Mouse (Mus musculus): ENCODE measurements around the gene Scn11a. TPM values are rescaled to one million over a fixed set of nuclear protein-coding genes. Genes with fewer than 3 reads are reported as not detected.

Gene Scn11a
- not detected in 2 replicates for polyA plus RNA-seq (2012; ENCODE audit: insufficient read depth, insufficient read length, missing spikeins)

GRCm38 (mm10) chr9:119825297-119825696 is at the start of gene Scn11a:
Scn11a (minus strand) TSS chr9:119825456.
- no peak within 1 kb of the TSS for H3K27ac ChIP-seq (ENCODE audit: insufficient read depth, low read depth, low read length)
- H3K4me3 ChIP-seq (ENCODE audit: insufficient read depth, low read length), result no peak within 1 kb of the TSS
- 0 out of 2 replicates have a peak, but pooled peaks cover 5% of the 10 kb centered on the region for H3K4me1 ChIP-seq (ENCODE audit: control insufficient read depth, insufficient read depth, low read length)
- no peak for TF ChIP-seq CTCF (IDR thresholded peaks at IDR 0.05; ENCODE audit: low read depth, low read length)
- no peak for TF ChIP-seq POLR2A (IDR thresholded peaks at IDR 0.05; ENCODE audit: borderline replicate concordance, low read depth, low read length)

GRCm38 (mm10) chr9:119854170-119854569 is 28.9 kb upstream of the Scn11a start:
- TF ChIP-seq CTCF (IDR thresholded peaks at IDR 0.05; ENCODE audit: low read depth, low read length) (no peak), POLR2A (IDR thresholded peaks at IDR 0.05; ENCODE audit: borderline replicate concordance, low read depth, low read length) (no peak)
- Histone ChIP-seq H3K4me3 (ENCODE audit: insufficient read depth, low read length) (no peak overlapping the region), H3K4me1 (ENCODE audit: control insufficient read depth, insufficient read depth, low read length) (no peaks in the 10 kb centered on the region), H3K27ac (ENCODE audit: insufficient read depth, low read depth, low read length) (no peak overlapping the region)

DNA sequence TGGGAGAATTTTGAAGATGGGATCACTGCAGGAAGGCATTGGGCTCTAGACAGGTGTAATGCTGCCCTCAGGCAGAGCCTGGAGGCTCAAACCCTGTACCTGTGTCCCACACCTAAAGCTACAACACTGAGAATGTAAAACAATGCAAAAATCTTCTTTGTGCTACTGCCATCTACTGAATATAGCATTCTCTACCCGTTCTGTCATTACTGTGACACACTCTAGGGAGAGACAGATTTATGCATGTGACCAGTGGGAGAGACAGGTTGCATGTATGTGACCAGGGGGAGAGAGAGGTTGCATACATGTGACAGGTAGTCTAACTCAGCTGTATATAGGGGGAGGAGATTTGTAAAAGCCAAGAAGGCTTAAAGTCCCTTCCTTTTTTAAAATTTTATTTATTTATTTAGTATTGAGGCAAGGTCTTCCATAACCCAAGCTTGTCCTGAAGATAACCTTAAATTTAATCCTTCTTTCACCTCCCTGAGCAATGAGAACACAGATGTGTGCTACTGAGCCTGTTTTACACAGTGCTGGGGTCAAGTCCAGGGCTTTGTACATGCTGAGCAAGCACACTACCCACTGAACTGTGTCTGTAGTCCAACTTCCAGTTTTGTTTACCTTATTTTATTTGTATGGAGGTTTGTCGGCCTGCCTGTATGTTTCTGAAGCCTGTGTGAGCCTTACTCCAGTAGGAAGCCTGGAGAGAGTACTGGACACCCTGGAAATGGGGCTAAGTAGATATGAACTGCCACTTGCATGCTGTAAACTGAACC is 28.0 kb upstream of the Scn11a start:
- Histone ChIP-seq H3K27ac (ENCODE audit: insufficient read depth, low read depth, low read length) (no peak overlapping the region), H3K4me3 (ENCODE audit: insufficient read depth, low read length) (no peak overlapping the region), H3K4me1 (ENCODE audit: control insufficient read depth, insufficient read depth, low read length) (no peaks in the 10 kb centered on the region)
- TF ChIP-seq POLR2A (IDR thresholded peaks at IDR 0.05; ENCODE audit: borderline replicate concordance, low read depth, low read length) (no peak), CTCF (IDR thresholded peaks at IDR 0.05; ENCODE audit: low read depth, low read length) (no peak)

DNA sequence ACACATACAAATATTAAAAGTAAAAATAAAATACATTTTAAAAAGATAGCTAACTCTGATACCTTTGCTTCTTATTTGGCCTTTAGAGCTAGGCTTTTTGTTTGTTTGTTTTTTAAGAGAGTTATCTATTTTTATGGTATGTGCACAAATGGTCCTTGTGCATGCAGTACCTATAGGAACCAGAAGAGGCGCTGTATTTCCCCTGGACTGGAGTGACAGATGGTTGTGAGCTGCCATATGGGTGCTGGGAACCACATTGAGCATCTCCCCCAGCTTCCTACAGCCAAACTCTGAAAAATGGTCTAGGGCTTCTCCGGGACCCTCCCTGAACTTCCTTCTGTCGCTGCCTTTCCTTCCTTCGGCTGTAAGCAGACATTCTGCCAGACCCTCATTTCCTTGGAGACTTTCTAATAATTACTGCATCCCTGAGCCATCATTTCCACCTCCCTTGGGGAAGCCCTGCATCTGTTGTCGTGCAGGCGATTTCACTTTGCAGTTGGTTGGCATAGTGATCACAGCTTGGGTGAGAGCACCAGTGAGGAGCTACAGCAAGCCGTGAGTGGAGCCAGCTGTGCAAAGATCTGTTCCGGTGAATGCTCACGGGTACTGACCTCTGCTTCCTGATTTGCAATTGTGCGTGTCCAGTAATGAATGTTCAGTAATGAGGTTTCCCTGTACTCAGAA is 27.2 kb upstream of the Scn11a start:
- H3K4me1 ChIP-seq (ENCODE audit: control insufficient read depth, insufficient read depth, low read length), result no peaks in the 10 kb centered on the region
- no peak overlapping the region for H3K4me3 ChIP-seq (ENCODE audit: insufficient read depth, low read length)
- TF ChIP-seq POLR2A (IDR thresholded peaks at IDR 0.05; ENCODE audit: borderline replicate concordance, low read depth, low read length) (no peak), CTCF (IDR thresholded peaks at IDR 0.05; ENCODE audit: low read depth, low read length) (no peak)
- H3K27ac ChIP-seq (ENCODE audit: insufficient read depth, low read depth, low read length), result no peak overlapping the region

DNA sequence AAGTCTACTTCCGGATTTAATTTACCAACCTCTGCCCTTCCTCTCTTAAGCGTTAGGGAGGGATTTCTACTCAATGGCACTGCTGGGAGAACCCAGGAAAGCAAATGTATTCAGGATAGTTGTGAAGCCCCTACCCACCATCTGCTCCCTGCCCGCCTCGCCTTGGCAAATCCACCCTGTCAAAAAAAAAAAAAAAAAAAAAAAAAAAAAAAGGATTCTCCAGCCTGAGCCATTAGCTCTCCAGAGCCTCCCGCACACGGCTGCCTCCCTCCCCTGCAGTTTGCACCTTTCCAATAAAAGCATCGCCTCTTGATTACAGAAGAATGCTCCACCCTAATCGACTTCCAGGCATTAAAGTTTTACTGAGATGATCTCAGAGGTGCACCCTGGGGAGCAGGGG is 24.0 kb upstream of the Scn11a start:
- TF ChIP-seq CTCF (IDR thresholded peaks at IDR 0.05; ENCODE audit: low read depth, low read length), result no peak
- TF ChIP-seq POLR2A (IDR thresholded peaks at IDR 0.05; ENCODE audit: borderline replicate concordance, low read depth, low read length), result no peak
- Histone ChIP-seq H3K27ac (ENCODE audit: insufficient read depth, low read depth, low read length) (no peak overlapping the region), H3K4me3 (ENCODE audit: insufficient read depth, low read length) (no peak overlapping the region)

GRCm38 (mm10) chr9:119848671-119849070 is 23.4 kb upstream of the Scn11a start:
- Histone ChIP-seq H3K27ac (ENCODE audit: insufficient read depth, low read depth, low read length) (no peak overlapping the region), H3K4me1 (ENCODE audit: control insufficient read depth, insufficient read depth, low read length) (no peaks in the 10 kb centered on the region), H3K4me3 (ENCODE audit: insufficient read depth, low read length) (no peak overlapping the region)
- no peak for TF ChIP-seq CTCF (IDR thresholded peaks at IDR 0.05; ENCODE audit: low read depth, low read length)
- TF ChIP-seq POLR2A (IDR thresholded peaks at IDR 0.05; ENCODE audit: borderline replicate concordance, low read depth, low read length), result no peak

More for the DNA sequence above, 24.0 kb upstream of the Scn11a start:
- H3K4me1 ChIP-seq (ENCODE audit: control insufficient read depth, insufficient read depth, low read length), result no peaks in the 10 kb centered on the region

GRCm38 (mm10) chr9:119847187-119847586 is 21.9 kb upstream of the Scn11a start:
- Histone ChIP-seq H3K4me3 (ENCODE audit: insufficient read depth, low read length) (no peak overlapping the region), H3K4me1 (ENCODE audit: control insufficient read depth, insufficient read depth, low read length) (no peaks in the 10 kb centered on the region), H3K27ac (ENCODE audit: insufficient read depth, low read depth, low read length) (no peak overlapping the region)
- TF ChIP-seq POLR2A (IDR thresholded peaks at IDR 0.05; ENCODE audit: borderline replicate concordance, low read depth, low read length) (no peak), CTCF (IDR thresholded peaks at IDR 0.05; ENCODE audit: low read depth, low read length) (no peak)

GRCm38 (mm10) chr9:119844724-119845123 is 19.5 kb upstream of the Scn11a start:
- Histone ChIP-seq H3K4me1 (ENCODE audit: control insufficient read depth, insufficient read depth, low read length) (no peaks in the 10 kb centered on the region), H3K27ac (ENCODE audit: insufficient read depth, low read depth, low read length) (no peak overlapping the region), H3K4me3 (ENCODE audit: insufficient read depth, low read length) (no peak overlapping the region)
- TF ChIP-seq POLR2A (IDR thresholded peaks at IDR 0.05; ENCODE audit: borderline replicate concordance, low read depth, low read length) (no peak), CTCF (IDR thresholded peaks at IDR 0.05; ENCODE audit: low read depth, low read length) (no peak)

DNA sequence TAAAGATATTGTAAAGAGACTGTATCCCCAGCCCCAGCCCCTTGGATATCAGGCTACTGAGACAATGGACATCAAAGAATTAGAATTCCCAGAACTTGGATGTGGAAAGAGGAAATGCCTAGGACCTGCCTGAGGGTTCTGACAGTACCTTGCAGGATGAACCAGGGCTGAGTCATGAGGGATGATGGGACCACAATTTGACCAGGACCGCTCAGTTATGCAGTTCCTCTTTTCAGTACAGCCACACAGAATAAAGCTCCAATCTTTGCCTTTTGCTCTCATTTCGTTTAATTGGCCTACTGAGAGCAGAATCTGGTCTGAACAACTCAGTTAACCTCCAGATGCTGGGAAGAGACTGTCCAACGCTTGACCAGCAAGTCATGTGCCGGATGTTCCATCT is 18.3 kb upstream of the Scn11a start:
- H3K4me3 ChIP-seq (ENCODE audit: insufficient read depth, low read length), result no peak overlapping the region
- no peak for TF ChIP-seq CTCF (IDR thresholded peaks at IDR 0.05; ENCODE audit: low read depth, low read length)
- TF ChIP-seq POLR2A (IDR thresholded peaks at IDR 0.05; ENCODE audit: borderline replicate concordance, low read depth, low read length), result no peak
- H3K27ac ChIP-seq (ENCODE audit: insufficient read depth, low read depth, low read length), result no peak overlapping the region
- H3K4me1 ChIP-seq (ENCODE audit: control insufficient read depth, insufficient read depth, low read length), result no peaks in the 10 kb centered on the region
